Mouse (Mus musculus) adrenal gland, adult 2 months (tissue): ENCODE data around the gene Ccdc93. TPM values are rescaled to one million over a fixed set of nuclear protein-coding genes. Genes with fewer than 3 reads are reported as not detected.

Source experiments
- DNase-seq: peaks from one replicate; pipeline ENCODE4 v3.0.0; 2021
- polyA plus RNA-seq: library from polyadenylated mRNA; depleted of rRNA; stranded (reverse); fragments of >200 nt; gene quantifications from 2 replicates; pipeline ENCODE4 v1.2.3, GENCODE M21; 2012
- total RNA-seq, 2 experiments: library from RNA; stranded (reverse); gene quantifications; 2 replicates each; pipeline ENCODE4 v1.2.3; 2021

The Ccdc93 gene
- total and polyA plus RNA-seq, 3 experiments = 4.6 to 22.2 (median 21.7) TPM

DNA sequence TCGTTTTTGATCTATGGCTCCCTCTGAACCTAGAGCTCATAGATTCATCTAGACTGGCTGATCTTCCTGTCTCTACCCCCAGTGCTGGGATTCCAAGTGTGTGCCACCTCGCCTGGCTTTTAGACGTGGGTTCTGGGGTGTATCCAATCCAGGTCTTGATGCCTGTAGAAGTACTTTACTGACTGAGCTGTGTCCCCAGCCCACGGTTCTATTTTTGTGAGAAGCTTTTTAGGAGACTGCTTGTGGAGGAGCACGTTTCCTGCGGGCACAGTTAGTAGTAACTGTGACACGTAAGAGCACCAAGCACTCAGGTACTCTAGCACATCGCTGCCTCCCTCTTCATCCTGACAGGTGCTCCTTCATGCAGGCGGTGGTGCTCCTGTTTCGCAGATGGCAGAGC, 16.4 kb downstream of the Ccdc93 start:
- DNase-seq = no peak

GRCm38 (mm10) chr1:121448166-121448565, 17.3 kb downstream of the Ccdc93 start:
- peak; percentile 62 for DNase-seq

- DNase-seq = no peak
Observed at GRCm38 (mm10) chr1:121451009-121451408, 20.2 kb downstream of the Ccdc93 start.

- no peak for DNase-seq
Observed at GRCm38 (mm10) chr1:121452498-121452897, 21.6 kb downstream of the Ccdc93 start.

DNA sequence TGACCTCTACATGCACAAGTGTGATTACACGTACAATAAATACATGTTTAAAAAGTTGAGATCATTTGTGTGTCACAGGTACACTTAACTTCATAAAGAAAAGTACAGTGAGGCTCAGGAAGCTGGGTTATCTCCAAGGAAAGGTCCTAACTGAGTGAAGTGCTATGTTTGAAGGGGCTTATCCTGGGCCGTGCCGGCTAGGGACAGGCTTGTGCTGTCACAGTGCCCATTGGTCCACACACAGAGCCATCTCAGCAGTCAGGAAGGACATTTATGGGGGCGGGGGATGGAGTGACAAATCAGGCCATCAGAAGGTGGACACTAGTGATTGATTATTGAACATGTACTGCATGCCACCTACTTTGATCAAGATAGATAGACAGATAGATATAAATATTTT, 22.2 kb downstream of the Ccdc93 start:
- DNase-seq = no peak

- peak; percentile 58 for DNase-seq
Observed at GRCm38 (mm10) chr1:121454951-121455350, 24.1 kb downstream of the Ccdc93 start.

GRCm38 (mm10) chr1:121460077-121460476, 29.2 kb downstream of the Ccdc93 start:
- DNase-seq = no peak

DNA sequence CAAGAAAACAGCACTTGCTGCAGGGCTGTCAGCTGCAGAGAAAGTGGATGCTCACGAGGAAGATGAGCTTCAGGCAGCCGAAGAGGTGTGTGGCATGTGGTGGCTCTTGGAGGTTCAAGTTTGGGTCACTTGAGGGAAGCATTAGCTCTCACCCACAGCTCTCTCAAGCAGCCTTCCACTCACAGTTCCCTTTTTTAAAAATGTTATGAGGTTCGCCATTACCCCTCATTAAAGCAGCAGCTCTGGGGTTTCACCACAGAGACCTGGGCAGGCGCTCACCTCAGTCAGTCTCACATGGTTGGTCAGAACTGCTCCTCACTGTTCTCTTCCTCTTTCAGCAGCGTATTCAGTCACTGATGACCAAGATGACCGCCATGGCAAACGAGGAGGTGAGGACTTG, 31.0 kb downstream of the Ccdc93 start:
- DNase-seq = no peak

- DNase-seq = peak; percentile 38
Observed at GRCm38 (mm10) chr1:121462643-121463042, 31.8 kb downstream of the Ccdc93 start.

DNA sequence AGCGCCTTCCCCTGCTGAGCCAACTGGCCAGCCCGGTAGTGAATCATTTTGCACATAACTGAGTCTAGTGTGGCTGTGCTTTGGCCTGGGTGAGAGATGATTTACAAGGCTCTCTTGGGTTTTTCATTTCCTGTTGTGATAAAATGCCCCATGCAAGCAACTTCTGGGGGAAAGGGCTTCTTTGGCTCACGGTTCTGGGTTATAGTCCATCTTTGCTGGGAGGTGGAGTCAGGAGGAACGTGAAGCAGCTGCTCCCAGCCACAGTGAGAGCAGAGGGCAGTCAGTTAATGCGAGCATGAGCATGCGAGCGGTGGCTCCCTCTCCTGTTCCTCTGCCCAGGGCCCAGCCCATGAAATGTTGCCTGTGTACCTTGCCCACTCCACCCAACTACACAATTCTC, 33.0 kb downstream of the Ccdc93 start:
- DNase-seq = no peak

DNA sequence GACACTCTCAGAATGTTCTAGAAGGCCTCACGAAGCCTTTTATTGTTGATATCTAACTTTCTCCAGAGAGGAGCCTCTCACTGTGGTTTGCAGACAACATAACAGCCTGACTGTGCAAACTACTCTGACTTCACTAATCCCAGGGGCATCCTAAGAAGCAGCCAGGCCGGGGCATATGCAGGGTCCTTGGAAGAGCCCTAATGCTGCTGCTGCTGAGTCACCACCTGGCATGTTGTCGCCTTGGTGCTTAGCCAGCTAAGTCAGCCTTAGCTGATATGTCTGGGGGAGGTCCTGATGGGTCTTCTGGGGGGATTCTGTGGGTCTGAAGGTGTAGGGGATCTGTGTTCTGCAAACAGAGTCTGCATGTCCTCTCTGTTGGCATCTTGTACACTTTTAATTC, 35.4 kb downstream of the Ccdc93 start:
- DNase-seq = peak; percentile 78

- DNase-seq = no peak
Observed at GRCm38 (mm10) chr1:121468271-121468670, 37.4 kb downstream of the Ccdc93 start.

GRCm38 (mm10) chr1:121471503-121471902, 40.7 kb downstream of the Ccdc93 start:
- no peak for DNase-seq

GRCm38 (mm10) chr1:121477716-121478115, 46.9 kb downstream of the Ccdc93 start:
- DNase-seq = no peak

DNA sequence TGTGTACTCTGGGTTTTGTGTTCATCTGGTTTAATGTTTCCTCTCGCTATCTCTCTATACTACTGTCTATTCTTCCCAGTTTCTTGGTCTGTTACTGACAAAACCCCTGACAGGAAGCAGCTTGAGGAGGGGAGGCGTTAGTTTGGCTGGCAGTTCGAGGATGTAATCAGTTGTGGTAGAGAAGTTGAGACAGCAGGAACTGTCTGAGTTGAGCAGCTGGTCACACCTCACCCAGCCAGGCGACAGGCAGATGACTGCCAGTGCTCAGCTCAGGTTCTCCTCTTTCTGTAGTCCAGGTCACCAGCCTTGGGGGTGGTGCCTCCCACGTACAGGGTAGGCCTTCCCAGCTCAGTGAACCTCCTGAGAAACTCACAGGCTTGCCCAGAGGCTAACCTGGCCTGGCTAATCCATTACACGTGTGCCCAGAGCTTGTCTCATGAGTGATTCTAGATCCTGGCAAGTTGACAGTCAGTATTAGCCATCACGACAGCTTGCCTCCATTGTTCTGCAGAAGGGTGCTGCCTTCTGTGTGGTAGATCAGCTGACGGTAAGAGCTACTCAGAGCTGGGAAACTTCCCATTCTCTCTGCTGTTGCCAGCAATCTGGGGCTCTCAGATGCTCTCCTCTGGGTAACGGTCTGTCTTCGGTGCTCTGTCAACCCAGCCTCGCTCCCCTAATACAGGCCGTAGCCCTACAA, 47.6 kb downstream of the Ccdc93 start:
- DNase-seq = no peak

GRCm38 (mm10) chr1:121479403-121479802, 48.6 kb downstream of the Ccdc93 start:
- no peak for DNase-seq

- peak; percentile 82 for DNase-seq
Observed at GRCm38 (mm10) chr1:121483091-121483490, 52.2 kb downstream of the Ccdc93 start.

- no peak for DNase-seq
Observed at GRCm38 (mm10) chr1:121486803-121487202, 56.0 kb downstream of the Ccdc93 start.

DNA sequence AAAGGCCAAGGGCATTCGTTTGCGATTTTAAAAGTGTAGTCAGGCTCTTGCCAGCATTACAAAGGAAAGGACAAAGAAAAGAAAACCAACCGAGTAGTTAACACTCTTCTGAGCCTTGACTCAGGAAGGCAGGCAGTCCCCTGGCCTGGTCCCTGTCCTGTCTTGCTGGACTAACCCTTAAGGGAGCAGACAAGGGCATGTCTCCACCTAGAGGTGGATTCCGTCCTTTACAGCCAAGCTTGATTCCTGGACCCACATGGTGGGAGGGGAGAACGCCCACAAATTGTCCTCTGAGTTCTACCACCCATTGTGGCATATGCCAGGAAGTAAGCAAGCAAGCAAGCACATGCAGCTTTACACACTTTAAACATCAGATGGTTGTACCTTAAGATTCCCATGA, 59.4 kb downstream of the Ccdc93 start:
- peak; percentile 46 for DNase-seq

GRCm38 (mm10) chr1:121497093-121497492, 66.2 kb downstream of the Ccdc93 start:
- no peak for DNase-seq

DNA sequence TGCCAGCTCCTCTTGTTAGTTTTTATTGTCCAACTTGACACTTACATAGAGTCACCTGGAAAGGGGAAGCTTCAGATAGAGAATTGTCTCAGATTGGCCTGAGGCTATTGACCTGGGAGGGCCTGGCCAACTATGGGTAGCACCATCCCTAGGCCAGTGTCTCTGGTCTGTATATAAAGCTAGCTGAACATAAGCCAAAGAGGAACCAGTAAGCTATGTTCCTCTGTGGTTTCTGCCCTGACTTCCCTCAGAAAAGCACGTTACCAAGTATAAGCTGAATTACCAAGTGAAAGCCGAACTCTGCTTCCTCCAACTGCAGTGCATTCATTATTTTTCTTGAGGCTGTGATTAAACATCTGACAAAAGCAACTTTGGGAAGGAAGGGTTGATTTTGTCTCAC, 77.9 kb downstream of the Ccdc93 start:
- no peak for DNase-seq

- no peak for DNase-seq
Observed at GRCm38 (mm10) chr1:121510420-121511140, 79.7 kb downstream of the Ccdc93 start.

DNA sequence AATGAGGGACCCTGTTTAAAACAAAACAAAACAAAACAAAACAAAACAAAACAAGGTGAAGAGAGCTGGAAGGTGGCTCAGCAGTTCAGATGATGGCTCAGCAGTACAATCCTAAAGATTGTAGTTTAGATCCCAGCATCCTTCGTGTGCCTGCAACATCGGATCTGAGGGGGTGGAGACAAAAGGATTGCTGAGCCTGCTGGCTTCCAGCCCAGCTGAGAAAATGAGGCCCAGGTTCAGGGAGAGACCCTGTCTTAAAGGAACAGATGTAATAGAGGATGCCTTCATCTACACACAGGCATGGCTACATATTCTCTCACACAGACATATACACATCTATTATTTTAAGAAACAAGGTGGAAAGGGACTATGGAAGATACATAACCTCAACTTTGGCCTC, 80.3 kb downstream of the Ccdc93 start:
- DNase-seq = no peak

DNA sequence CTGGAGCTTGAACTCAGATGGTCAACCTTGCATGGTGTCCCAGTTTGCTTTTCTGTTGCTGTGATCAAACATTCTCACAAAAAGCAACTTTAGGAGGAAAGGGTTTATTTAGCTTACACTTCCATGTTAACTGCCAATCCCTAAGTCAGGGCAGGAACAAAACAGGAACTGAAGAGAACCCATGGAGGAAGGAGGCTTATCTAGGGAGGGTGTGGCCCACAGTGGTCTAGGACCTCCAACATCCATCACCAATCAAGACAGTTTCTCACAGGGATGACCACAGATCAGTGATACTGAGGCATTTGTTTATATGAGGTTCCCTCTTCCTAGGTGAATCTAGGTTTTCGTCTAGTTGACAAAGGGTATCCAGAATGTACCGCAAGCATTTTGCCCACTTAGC, 81.1 kb downstream of the Ccdc93 start:
- no peak for DNase-seq
